Mouse (Mus musculus) cerebellum, adult 2 months (tissue): ENCODE measurements around the gene Plagl2.

Experiments
- CTCF ChIP-seq: fragments of 200-500 bp; IDR thresholded peaks from 2 replicates; pipeline ENCODE4 v1.5.1; 2011; ENCODE audit warnings: low read depth, mild to moderate bottlenecking, control low read depth, low read length, moderate library complexity, borderline replicate concordance; ENCODE audit not compliant: insufficient read depth
- POLR2A ChIP-seq: fragments of 200-500 bp; IDR thresholded peaks from 2 replicates; pipeline ENCODE4 v1.6.1; 2011; ENCODE audit warnings: low read length, control low read depth, borderline replicate concordance; ENCODE audit not compliant: insufficient read depth

DNA sequence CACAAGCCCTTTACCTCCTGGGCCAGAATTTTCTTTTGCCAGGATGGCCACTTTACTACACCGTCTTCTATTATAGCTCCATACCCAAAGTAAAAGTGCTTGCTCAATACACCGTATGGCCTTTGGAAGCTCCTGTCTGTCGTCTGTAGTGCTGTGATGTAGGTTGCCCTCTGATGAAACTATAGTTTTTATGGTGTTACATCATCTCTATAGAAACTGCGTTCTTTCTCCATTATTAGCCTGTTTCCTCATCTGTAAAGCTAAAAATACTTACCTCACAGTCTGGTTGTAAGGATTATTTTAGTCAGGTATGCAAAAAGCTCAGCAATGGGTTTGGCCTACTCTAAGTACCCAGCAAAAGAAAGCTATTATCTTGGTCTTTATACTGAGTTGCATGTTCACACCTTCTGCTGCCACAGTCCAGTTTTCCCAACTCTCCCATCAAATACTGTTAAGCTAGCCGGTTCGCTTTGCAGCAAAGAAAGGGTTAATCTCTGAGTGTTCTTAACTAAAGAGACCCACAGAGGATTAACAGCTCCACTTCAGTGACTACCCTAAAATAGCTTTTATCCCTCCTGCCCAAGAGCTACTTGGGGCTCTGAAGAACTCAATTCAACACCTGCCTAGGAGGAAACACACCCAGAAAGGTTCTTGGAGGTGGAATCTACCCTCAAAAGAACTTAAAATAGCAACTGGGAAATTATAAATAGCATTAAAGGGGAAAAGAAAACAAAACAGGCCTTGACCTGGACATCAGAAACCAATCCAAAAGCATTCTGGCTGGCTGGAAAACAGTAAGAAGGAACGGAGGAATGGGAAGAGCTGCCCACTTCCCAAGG is 2.0 kb downstream of the Plagl2 start:
- TF ChIP-seq POLR2A: no peak
- no peak for TF ChIP-seq CTCF
